ENCODE assay signal across 25 mouse cellular contexts in the genomic region with DNA sequence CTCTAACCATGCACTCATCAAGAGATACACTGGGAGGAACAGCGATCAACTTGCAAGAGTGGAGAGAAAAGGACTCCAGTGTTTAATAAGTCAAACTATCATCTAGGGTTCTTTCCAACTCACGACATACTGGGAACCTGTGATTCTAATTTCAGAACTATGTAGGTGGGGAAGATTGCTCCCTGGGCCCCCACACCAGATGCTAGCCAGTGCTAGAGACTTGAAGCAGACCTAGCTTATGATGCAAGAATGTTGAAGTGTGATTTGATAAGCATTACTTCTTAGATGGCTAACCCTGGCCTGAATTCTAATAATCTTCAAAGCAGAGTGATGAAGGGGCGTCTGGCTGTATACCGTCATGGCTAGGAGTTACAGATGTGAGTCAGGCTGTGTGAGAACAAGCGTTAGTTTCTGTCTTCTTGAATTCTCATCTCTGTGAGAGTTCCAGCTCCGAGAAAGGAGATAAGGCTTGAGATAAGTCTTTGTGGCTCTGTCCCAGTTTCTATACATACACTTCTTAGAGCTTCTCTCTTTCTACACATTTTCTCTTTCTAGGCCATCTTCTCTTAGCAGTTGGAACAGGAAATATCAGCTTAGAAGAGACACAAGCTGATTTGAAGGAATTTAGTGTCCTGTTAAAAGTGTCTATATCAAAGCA. TPM values are rescaled to one million over a fixed set of nuclear protein-coding genes. Genes with fewer than 3 reads are reported as not detected.
DNase-seq lines count a peak whose midpoint lies in the region; ATAC-seq lines count a peak whose summit lies in the region.
"Had no signal": no experiment of that assay in that cellular context is flagged by ENCODE, and none has a peak within 500 bp of the region (broad histone marks: within the 10 kb centered on the region; RNA-seq: fewer than 3 reads in every experiment).

No protein-coding gene starts in this region.

- H3K36me3 ChIP-seq in heart, embryonic 15.5 days, result no peaks in the 10 kb centered on the region
- H3K36me3 ChIP-seq: forebrain, embryonic 15.5 days; hindbrain, embryonic 10.5 days; intestine, embryonic 15.5 days; limb, embryonic 13.5 days; liver, embryonic 12.5 days; stomach, embryonic 15.5 days had no signal

- no peak overlapping the region for H3K9ac ChIP-seq in heart, embryonic 15.5 days
- H3K9ac ChIP-seq: forebrain, embryonic 15.5 days; intestine, embryonic 15.5 days; limb, embryonic 13.5 days; liver, embryonic 12.5 days; stomach, embryonic 15.5 days had no signal

- no peak overlapping the region for H3K4me2 ChIP-seq in heart, embryonic 15.5 days
- H3K4me2 ChIP-seq: forebrain, embryonic 15.5 days; heart, embryonic 11.5 days; intestine, embryonic 15.5 days; limb, embryonic 13.5 days; liver, embryonic 12.5 days; midbrain, embryonic 11.5 days; stomach, embryonic 15.5 days had no signal

- no peaks in the 10 kb centered on the region for H3K4me1 ChIP-seq in heart, embryonic 15.5 days (replicated peaks)
- H3K4me1 ChIP-seq: forebrain, embryonic 15.5 days; hindbrain, embryonic 10.5 days; intestine, embryonic 15.5 days; liver, embryonic 12.5 days; stomach, embryonic 15.5 days had no signal

- no peak overlapping the region for H3K27ac ChIP-seq in heart, embryonic 15.5 days
- H3K27ac ChIP-seq: forebrain, embryonic 15.5 days; gastrocnemius, adult 2 months; hindbrain, embryonic 10.5 days; intestine, embryonic 15.5 days; limb, embryonic 13.5 days; liver, embryonic 12.5 days; stomach, embryonic 15.5 days had no signal

- H3K9me3 ChIP-seq in heart, embryonic 15.5 days (replicated peaks), result no peaks in the 10 kb centered on the region
- H3K9me3 ChIP-seq: forebrain, embryonic 15.5 days; hindbrain, embryonic 10.5 days; intestine, embryonic 15.5 days; limb, embryonic 13.5 days; liver, embryonic 12.5 days; stomach, embryonic 15.5 days had no signal

- no peak for DNase-seq in heart, adult 8-10 months (ENCODE audit: low spot score)
- peak; percentile 33 to 56 for DNase-seq in left cerebral cortex, adult 9 months (ENCODE audit: low spot score in 2 of 2)
- DNase-seq in left cerebral cortex, adult 11 months (ENCODE audit: low spot score), result no peak
- DNase-seq in brain, adult 2 months (ENCODE audit: low read depth, low spot score), result peak; percentile 81
- peak; percentile 32 to 62 for DNase-seq in right cerebral cortex, postnatal 36 days (ENCODE audit: low spot score in 2 of 2)
- DNase-seq in urinary bladder, adult 18-20 months (ENCODE audit: low spot score in 2 of 2), result no peak
- DNase-seq: adrenal gland, postnatal 14 days; cerebellum, adult 8-10 months; gastrocnemius, adult 2 months; heart, postnatal 10 days; kidney, postnatal 25 days; lung, adult 18-20 months; lung, postnatal 10 days; thymus, adult 18-20 months; thymus, postnatal 36 days had no signal

- ATAC-seq in heart, embryonic 15.5 days (replicated peaks; ENCODE audit: insufficient number of reproducible peaks, insufficient read depth, low FRiP score, low read depth), result 0 out of 2 replicates have a peak, but pooled peaks have one; percentile 50
- ATAC-seq: forebrain, embryonic 15.5 days; hindbrain, embryonic 16.5 days; intestine, embryonic 15.5 days; liver, embryonic 12.5 days had no signal

- no peak overlapping the region for H3K4me3 ChIP-seq in heart, embryonic 15.5 days
- H3K4me3 ChIP-seq: forebrain, embryonic 15.5 days; gastrocnemius, adult 2 months; hindbrain, embryonic 10.5 days; intestine, embryonic 15.5 days; limb, embryonic 13.5 days; liver, embryonic 12.5 days; stomach, embryonic 15.5 days had no signal

- H3K27me3 ChIP-seq in heart, embryonic 15.5 days, result no peaks in the 10 kb centered on the region
- H3K27me3 ChIP-seq: forebrain, embryonic 15.5 days; intestine, embryonic 15.5 days; limb, embryonic 13.5 days; liver, embryonic 12.5 days; stomach, embryonic 15.5 days had no signal

- 39% methylated on average over 6 of the region's 6 CpGs for WGBS in heart, embryonic 15.5 days

RNA-seq across cellular contexts. Expression of a gene that starts 54.0 kb away (rescaled TPM):
- 0.34 and 0.47 TPM in 2 replicates for polyA plus RNA-seq in heart, embryonic 15.5 days (2015; fragmentation: Nextera tagmentation; extraction: Ambion mirVana)
- 1 to 10 TPM in 3 of 4 experiments, under 1 TPM in 1; 0.76 to 1.5 (median 1.1) TPM for total RNA-seq in heart, adult 8-10 months (2022)

Comparison
In these comparisons a context has a peak if more than half of its experiments do, and no peak if none do; other contexts are left out.
1. DNase-seq: peak in left cerebral cortex, adult 9 months (2 of 2), brain, adult 2 months (single experiment) and right cerebral cortex, postnatal 36 days (2 of 2); none in heart, adult 8-10 months (single experiment), left cerebral cortex, adult 11 months (single experiment) and urinary bladder, adult 18-20 months (0 of 2).